ENCODE assay signal across 14 mouse cellular contexts in genomic region chr12:81626226-81626861, GRCm38 (mm10). TPM values are rescaled to one million over a fixed set of nuclear protein-coding genes. Genes with fewer than 3 reads are reported as not detected.
DNase-seq lines count a peak whose midpoint lies in the region; TF ChIP-seq lines count a peak whose summit lies in the region.
"Had no signal": no experiment of that assay in that cellular context is flagged by ENCODE, and none has a peak within 500 bp of the region (broad histone marks: within the 10 kb centered on the region; RNA-seq: fewer than 3 reads in every experiment).

No protein-coding gene starts in this region.

- DNase-seq in layer of hippocampus, adult 11-12 months (ENCODE audit: low spot score): peak; percentile 37
- DNase-seq in layer of hippocampus, adult 9-10 months (ENCODE audit: low spot score): no peak
- peak; percentile 79 for DNase-seq in brain, embryonic 14.5 days (ENCODE audit: low read depth)
- peak; percentile 80 to 84 for DNase-seq in cerebellum, postnatal 10 days
- DNase-seq in layer of hippocampus, adult 9-11 months: peak; percentile 36
- no peak for DNase-seq in embryo, embryonic 11 days
- DNase-seq in neural tube, embryonic 10.5 days (ENCODE audit: extremely low spot score, low spot score): no peak
- DNase-seq: adrenal gland, postnatal 14 days; heart, adult 2 months; kidney, postnatal 36 days; liver, postnatal 0 days; thymus, adult 18-20 months had no signal

- TF ChIP-seq CTCF in brain, embryonic 14.5 days (IDR thresholded peaks at IDR 0.05; ENCODE audit: borderline replicate concordance, extremely low read depth, insufficient read depth, insufficient read length): no peak

- no peak for TF ChIP-seq POLR2A in brain, embryonic 14.5 days (IDR thresholded peaks at IDR 0.05; ENCODE audit: borderline replicate concordance, extremely low read depth, insufficient read depth, insufficient read length, poor library complexity, severe bottlenecking)

RNA-seq across cellular contexts. Expression of gene Ttc9, which starts 4.7 kb away (rescaled TPM):
- polyA plus RNA-seq in brain, embryonic 14.5 days (2012; rRNA removed): 14.0 and 20.2 TPM in 2 replicates
- polyA plus RNA-seq: erythroblast, embryonic 14.5 days; G1E; liver, postnatal 0 days had no signal

RNA-seq across cellular contexts. Expression of gene Med6, which starts 31.5 kb away (rescaled TPM):
- polyA plus RNA-seq in brain, embryonic 14.5 days (2012; rRNA removed): 32.7 and 41.0 TPM in 2 replicates

RNA-seq across cellular contexts. Expression of gene Adam21, which starts 58.1 kb away (rescaled TPM):
- 0.35 and 0.48 TPM in 2 replicates for polyA plus RNA-seq in brain, embryonic 14.5 days (2012; rRNA removed)
- polyA plus RNA-seq: erythroblast, embryonic 14.5 days; G1E; heart, adult 2 months; liver, postnatal 0 days had no signal

Comparison
In these comparisons a context has a peak if more than half of its experiments do, and no peak if none do; other contexts are left out.
1. DNase-seq: peak in layer of hippocampus, adult 11-12 months (single experiment), brain, embryonic 14.5 days (single experiment), cerebellum, postnatal 10 days (2 of 2) and layer of hippocampus, adult 9-11 months (single experiment); none in layer of hippocampus, adult 9-10 months (single experiment), embryo, embryonic 11 days (single experiment) and neural tube, embryonic 10.5 days (single experiment).